Comparison of ENCODE assay signal across 13 mouse cellular contexts in the genomic region with DNA sequence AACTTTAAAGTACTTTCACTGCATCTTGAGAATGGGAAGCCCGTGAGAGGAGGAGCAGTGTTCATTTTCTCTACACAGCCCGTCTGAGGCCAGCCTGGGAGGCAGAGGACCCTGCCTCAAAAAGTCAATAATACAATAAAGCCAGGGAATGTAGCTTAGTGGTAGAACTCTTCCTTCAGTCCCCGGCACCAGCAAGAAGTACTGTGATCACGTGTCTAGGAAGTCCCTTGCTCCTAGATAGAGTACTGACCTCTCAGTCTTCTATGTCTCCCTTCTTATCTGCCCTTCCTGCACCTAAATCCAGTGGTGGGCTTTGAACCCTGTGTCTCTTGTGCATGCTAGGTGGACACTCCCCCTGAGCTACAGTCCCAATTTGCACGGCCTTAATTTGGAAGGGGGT. TPM values are rescaled to one million over a fixed set of nuclear protein-coding genes. Genes with fewer than 3 reads are reported as not detected.
DNase-seq lines count a peak whose midpoint lies in the region; ATAC-seq and TF ChIP-seq lines count a peak whose summit lies in the region.
"Had no signal": no experiment of that assay in that cellular context is flagged by ENCODE, and none has a peak within 500 bp of the region (broad histone marks: within the 10 kb centered on the region; RNA-seq: fewer than 3 reads in every experiment).

No protein-coding gene starts in this region.

- no peak for DNase-seq in heart, adult 8-10 months (ENCODE audit: low spot score)
- no peak for DNase-seq in lung, postnatal 0 days (ENCODE audit: low spot score)
- no peak for DNase-seq in lung, postnatal 36 days
- no peak for DNase-seq in liver, embryonic 14.5 days (ENCODE audit: low read depth in 3 of 3, low spot score in 3 of 3)
- DNase-seq: adrenal gland, adult 8-10 months; cerebellum, adult 11 months; kidney, adult 9 months had no signal

- no peaks in the 10 kb centered on the region for H3K9me3 ChIP-seq in heart, embryonic 15.5 days (replicated peaks)
- no peaks in the 10 kb centered on the region for H3K9me3 ChIP-seq in lung, postnatal 0 days (ENCODE audit: low read length)
- H3K9me3 ChIP-seq in liver, embryonic 14.5 days (ENCODE audit: control insufficient read depth, low read length) = no peaks in the 10 kb centered on the region
- no peaks in the 10 kb centered on the region for H3K9me3 ChIP-seq in midbrain, embryonic 16.5 days (replicated peaks; ENCODE audit: control insufficient read depth, low read length, poor library complexity, severe bottlenecking)
- H3K9me3 ChIP-seq: hindbrain, embryonic 13.5 days; lung, embryonic 15.5 days had no signal

- no peak overlapping the region for H3K4me3 ChIP-seq in heart, embryonic 15.5 days
- no peak overlapping the region for H3K4me3 ChIP-seq in lung, postnatal 0 days (ENCODE audit: low read depth, low read length)
- H3K4me3 ChIP-seq in liver, embryonic 14.5 days (ENCODE audit: insufficient read depth in 1 of 2, low read depth in 2 of 2, low read length in 2 of 2) = peak overlapping the region; percentile 33 to 40
- no peak overlapping the region for H3K4me3 ChIP-seq in midbrain, embryonic 16.5 days (ENCODE audit: low read depth, low read length)
- H3K4me3 ChIP-seq: hindbrain, embryonic 13.5 days; lung, embryonic 15.5 days had no signal

- peaks cover 43% of the 10 kb centered on the region for H3K4me1 ChIP-seq in heart, embryonic 15.5 days (replicated peaks)
- H3K4me1 ChIP-seq in lung, postnatal 0 days (ENCODE audit: insufficient read depth, low read depth, low read length) = peaks cover 8% of the 10 kb centered on the region; the same call in 1 of the 2 replicates
- H3K4me1 ChIP-seq in liver, embryonic 14.5 days (replicated peaks; ENCODE audit: control insufficient read depth in 2 of 2, insufficient read depth in 2 of 2, low read length in 1 of 2) = peaks cover 70 to 79% of the 10 kb centered on the region in 2 experiments
- peaks cover 16% of the 10 kb centered on the region for H3K4me1 ChIP-seq in midbrain, embryonic 16.5 days (ENCODE audit: control insufficient read depth, insufficient read depth, low read length)

- no peak overlapping the region for H3K4me2 ChIP-seq in heart, embryonic 15.5 days
- H3K4me2 ChIP-seq in lung, postnatal 0 days (replicated peaks; ENCODE audit: low read depth, low read length) = no peak overlapping the region
- H3K4me2 ChIP-seq in liver, embryonic 14.5 days (ENCODE audit: low read depth) = peak overlapping the region; percentile 98
- H3K4me2 ChIP-seq in midbrain, embryonic 16.5 days (ENCODE audit: low read length) = no peak overlapping the region
- H3K4me2 ChIP-seq: hindbrain, embryonic 13.5 days; lung, embryonic 15.5 days; midbrain, embryonic 11.5 days had no signal

- peak overlapping the region; percentile 36 for H3K27ac ChIP-seq in heart, embryonic 15.5 days
- H3K27ac ChIP-seq in lung, postnatal 0 days (ENCODE audit: low read length) = peak overlapping the region; percentile 70
- peak overlapping the region; percentile 99 for H3K27ac ChIP-seq in liver, embryonic 14.5 days
- H3K27ac ChIP-seq in midbrain, embryonic 16.5 days (ENCODE audit: low read length) = no peak overlapping the region
- H3K27ac ChIP-seq: hindbrain, embryonic 13.5 days had no signal

- no peak for TF ChIP-seq CTCF in lung, postnatal 0 days (IDR thresholded peaks at IDR 0.05)
- TF ChIP-seq CTCF in liver, embryonic 14.5 days (IDR thresholded peaks at IDR 0.05; ENCODE audit: low read depth) = no peak

- no peaks in the 10 kb centered on the region for H3K36me3 ChIP-seq in heart, embryonic 15.5 days
- H3K36me3 ChIP-seq in lung, postnatal 0 days (ENCODE audit: insufficient read depth, low read length) = no peaks in the 10 kb centered on the region
- peaks cover 25% of the 10 kb centered on the region for H3K36me3 ChIP-seq in liver, embryonic 14.5 days (replicated peaks; ENCODE audit: control insufficient read depth, insufficient read depth, low read depth)
- no peaks in the 10 kb centered on the region for H3K36me3 ChIP-seq in midbrain, embryonic 16.5 days (ENCODE audit: control insufficient read depth, insufficient read depth, low read length)
- H3K36me3 ChIP-seq: hindbrain, embryonic 13.5 days; lung, embryonic 15.5 days had no signal

- TF ChIP-seq EP300 in lung, postnatal 0 days (IDR thresholded peaks at IDR 0.05) = no peak
- no peak for TF ChIP-seq EP300 in liver, embryonic 14.5 days (IDR thresholded peaks at IDR 0.05; ENCODE audit: low read depth)

- WGBS in heart, embryonic 15.5 days = 67% methylated on average over 5 of the region's 5 CpGs
- WGBS in lung, postnatal 0 days = 67% methylated on average over 5 of the region's 5 CpGs
- 12% methylated on average over 5 of the region's 5 CpGs for WGBS in liver, embryonic 14.5 days (ENCODE audit: insufficient replicate concordance)
- WGBS in midbrain, embryonic 16.5 days = 81% methylated on average over 5 of the region's 5 CpGs

- no peaks in the 10 kb centered on the region for H3K27me3 ChIP-seq in heart, embryonic 15.5 days
- H3K27me3 ChIP-seq in lung, postnatal 0 days (replicated peaks; ENCODE audit: insufficient read depth, low read length) = no peaks in the 10 kb centered on the region
- no peaks in the 10 kb centered on the region for H3K27me3 ChIP-seq in liver, embryonic 14.5 days (ENCODE audit: control insufficient read depth, insufficient read depth, low read length)
- H3K27me3 ChIP-seq in midbrain, embryonic 16.5 days (ENCODE audit: control insufficient read depth, insufficient read depth, low read depth, low read length) = no peaks in the 10 kb centered on the region
- H3K27me3 ChIP-seq: hindbrain, embryonic 13.5 days; lung, embryonic 15.5 days had no signal

- ATAC-seq in heart, embryonic 15.5 days (replicated peaks; ENCODE audit: insufficient number of reproducible peaks, insufficient read depth, low FRiP score, low read depth) = no peak
- no peak for ATAC-seq in lung, postnatal 0 days
- no peak; the same call in 1 of the 2 replicates for ATAC-seq in liver, embryonic 14.5 days (ENCODE audit: insufficient read depth)
- ATAC-seq in midbrain, embryonic 16.5 days = no peak
- no peak for ATAC-seq in inflammation-experienced regulatory T-cells, adult 6 months

- H3K9ac ChIP-seq in heart, embryonic 15.5 days = no peak overlapping the region
- H3K9ac ChIP-seq in lung, postnatal 0 days (replicated peaks; ENCODE audit: low read depth) = no peak overlapping the region
- peak overlapping the region; percentile 77 for H3K9ac ChIP-seq in liver, embryonic 14.5 days (replicated peaks)
- H3K9ac ChIP-seq in midbrain, embryonic 16.5 days (ENCODE audit: low read depth, low read length) = no peak overlapping the region
- H3K9ac ChIP-seq: hindbrain, embryonic 13.5 days; lung, embryonic 15.5 days had no signal

RNA-seq across cellular contexts. Expression of a gene that starts 6.6 kb away (rescaled TPM):
- polyA plus RNA-seq in heart, embryonic 15.5 days (2015; fragmentation: Nextera tagmentation; extraction: Ambion mirVana) = 9.7 and 10.3 TPM in 2 replicates
- total RNA-seq in heart, adult 8-10 months (2022) = 10 to 100 TPM; 32.2 to 45.2 (median 41.6) TPM
- 4.1 and 4.2 TPM in 2 replicates for polyA plus RNA-seq in lung, postnatal 0 days (2015; fragmentation: Nextera tagmentation; extraction: Ambion mirVana)
- 24.4 and 25.5 TPM in 2 replicates for polyA plus RNA-seq in liver, embryonic 14.5 days (2012; rRNA removed)
- polyA plus RNA-seq in liver, embryonic 14.5 days (2014; fragmentation: Nextera tagmentation; extraction: Ambion mirVana) = 19.0 and 20.8 TPM in 2 replicates
- 29.0 and 30.8 TPM in 2 replicates for polyA plus RNA-seq in midbrain, embryonic 16.5 days (2015; fragmentation: Nextera tagmentation; extraction: Ambion mirVana)
- 1 to 10 TPM; 2.2 to 4.3 (median 3.5) TPM for polyA plus RNA-seq in inflammation-experienced regulatory T-cells, adult 6 months (2017; shearing (Covaris generic))

Comparison
In these comparisons a context has a peak if more than half of its experiments do, and no peak if none do; other contexts are left out.
1. H3K4me3 ChIP-seq: peak in liver, embryonic 14.5 days (2 of 2); none in heart, embryonic 15.5 days (single experiment), lung, postnatal 0 days (single experiment) and midbrain, embryonic 16.5 days (single experiment).